ENCODE assay signal across 25 mouse cellular contexts in genomic region chr2:43217119-43217518, GRCm38 (mm10).
"Had no signal": no experiment of that assay in that cellular context is flagged by ENCODE, and none has a peak within 500 bp of the region (broad histone marks: within the 10 kb centered on the region; RNA-seq: fewer than 3 reads in every experiment).

No protein-coding gene starts in this region.

- DNase-seq: gastrocnemius, postnatal 14 days; gastrocnemius, postnatal 36 days; heart, adult 11 months; heart, postnatal 10 days; heart, postnatal 4 days; kidney, adult 18-20 months; kidney, adult 8-10 months; kidney, postnatal 10 days; kidney, postnatal 25 days; kidney, postnatal 4 days; left cerebral cortex, postnatal 4 days had no signal

- H3K27ac ChIP-seq: heart, embryonic 10.5 days; hindbrain, embryonic 10.5 days; hindbrain, embryonic 12.5 days; hindbrain, embryonic 14.5 days; intestine, embryonic 15.5 days; layer of hippocampus, adult 2 months; limb, embryonic 13.5 days; limb, embryonic 15.5 days; liver, embryonic 12.5 days; liver, embryonic 14.5 days had no signal

- H3K4me3 ChIP-seq: heart, embryonic 10.5 days; heart, embryonic 12.5 days; hindbrain, embryonic 10.5 days; hindbrain, embryonic 12.5 days; intestine, embryonic 15.5 days; layer of hippocampus, adult 2 months; limb, embryonic 13.5 days; limb, embryonic 15.5 days; liver, embryonic 12.5 days had no signal

- H3K27me3 ChIP-seq: heart, embryonic 12.5 days; hindbrain, embryonic 12.5 days; intestine, embryonic 15.5 days; limb, embryonic 13.5 days; limb, embryonic 15.5 days; liver, embryonic 12.5 days had no signal

- H3K4me2 ChIP-seq: heart, embryonic 12.5 days; hindbrain, embryonic 12.5 days; hindbrain, embryonic 14.5 days; intestine, embryonic 15.5 days; limb, embryonic 13.5 days; limb, embryonic 15.5 days; liver, embryonic 12.5 days had no signal

- H3K9ac ChIP-seq: heart, embryonic 12.5 days; hindbrain, embryonic 12.5 days; hindbrain, embryonic 14.5 days; intestine, embryonic 15.5 days; limb, embryonic 13.5 days; limb, embryonic 15.5 days; liver, embryonic 12.5 days; liver, embryonic 14.5 days had no signal

- H3K4me1 ChIP-seq: heart, embryonic 10.5 days; heart, embryonic 12.5 days; hindbrain, embryonic 10.5 days; hindbrain, embryonic 12.5 days; intestine, embryonic 15.5 days; limb, embryonic 13.5 days; limb, embryonic 15.5 days; liver, embryonic 12.5 days had no signal

- H3K9me3 ChIP-seq: heart, embryonic 10.5 days; heart, embryonic 12.5 days; hindbrain, embryonic 10.5 days; hindbrain, embryonic 12.5 days; intestine, embryonic 15.5 days; limb, embryonic 13.5 days; limb, embryonic 15.5 days; liver, embryonic 12.5 days had no signal

- ATAC-seq: hindbrain, embryonic 16.5 days; inflammation-experienced regulatory T-cells, adult 6 months; intestine, embryonic 15.5 days; intestine, postnatal 0 days; liver, embryonic 12.5 days had no signal

- H3K36me3 ChIP-seq: heart, embryonic 10.5 days; heart, embryonic 12.5 days; hindbrain, embryonic 10.5 days; hindbrain, embryonic 12.5 days; intestine, embryonic 15.5 days; limb, embryonic 13.5 days; limb, embryonic 15.5 days; liver, embryonic 12.5 days had no signal
